19 mouse cellular contexts compared by ENCODE assay signal in genomic region chr1:74569739-74570719, GRCm38 (mm10). TPM values are rescaled to one million over a fixed set of nuclear protein-coding genes. Genes with fewer than 3 reads are reported as not detected.
DNase-seq lines count a peak whose midpoint lies in the region; ATAC-seq and TF ChIP-seq lines count a peak whose summit lies in the region.
"Had no signal": no experiment of that assay in that cellular context is flagged by ENCODE, and none has a peak within 500 bp of the region (broad histone marks: within the 10 kb centered on the region; RNA-seq: fewer than 3 reads in every experiment).

No protein-coding gene starts in this region.

- peak; percentile 29; the same call in 1 of the 2 replicates for ATAC-seq in frontal cortex, adult (ENCODE audit: low TSS enrichment)
- ATAC-seq in kidney, postnatal 0 days (replicated peaks; ENCODE audit: low FRiP score, low read depth) = no peak
- no peak for ATAC-seq in kidney, embryonic 14.5 days (ENCODE audit: low FRiP score, low TSS enrichment)
- ATAC-seq in midbrain, postnatal 0 days (ENCODE audit: low FRiP score) = no peak
- no peak for ATAC-seq in midbrain, embryonic 14.5 days (ENCODE audit: low FRiP score, low TSS enrichment)
- ATAC-seq: forebrain, embryonic 15.5 days had no signal

- no peak for DNase-seq in frontal cortex, postnatal 14 days (ENCODE audit: low spot score in 2 of 2)
- peak; percentile 4 for DNase-seq in kidney, postnatal 0 days (ENCODE audit: low spot score)
- DNase-seq in midbrain, postnatal 0 days (ENCODE audit: low spot score) = no peak
- DNase-seq in midbrain, embryonic 14.5 days = no peak
- no peak for DNase-seq in thymus, postnatal 25 days
- DNase-seq: cerebellum, adult 9-11 months; kidney, adult 8-10 months; kidney, postnatal 36 days; lung, postnatal 14 days; thymus, postnatal 36 days had no signal

- no peaks in the 10 kb centered on the region for H3K9me3 ChIP-seq in kidney, postnatal 0 days (replicated peaks; ENCODE audit: low read length)
- H3K9me3 ChIP-seq in kidney, embryonic 14.5 days (ENCODE audit: control insufficient read depth, low read length) = no peaks in the 10 kb centered on the region
- no peaks in the 10 kb centered on the region for H3K9me3 ChIP-seq in midbrain, postnatal 0 days (ENCODE audit: low read length)
- H3K9me3 ChIP-seq in midbrain, embryonic 14.5 days (ENCODE audit: control insufficient read depth, low read length) = no peaks in the 10 kb centered on the region
- H3K9me3 ChIP-seq: embryonic facial prominence, embryonic 13.5 days; forebrain, embryonic 15.5 days; hindbrain, embryonic 12.5 days; limb, embryonic 10.5 days; liver, embryonic 15.5 days; megakaryocyte, embryonic 14.5 days; neural tube, embryonic 12.5 days had no signal

- no peak overlapping the region for H3K4me3 ChIP-seq in kidney, postnatal 0 days (replicated peaks; ENCODE audit: low read depth, low read length)
- H3K4me3 ChIP-seq in kidney, embryonic 14.5 days (ENCODE audit: low read length) = no peak overlapping the region
- H3K4me3 ChIP-seq in midbrain, postnatal 0 days (ENCODE audit: low read depth, low read length) = no peak overlapping the region
- no peak overlapping the region for H3K4me3 ChIP-seq in midbrain, embryonic 14.5 days (replicated peaks; ENCODE audit: low read depth, low read length)
- H3K4me3 ChIP-seq: embryonic facial prominence, embryonic 13.5 days; forebrain, embryonic 15.5 days; hindbrain, embryonic 12.5 days; limb, embryonic 10.5 days; liver, embryonic 15.5 days; megakaryocyte, embryonic 14.5 days; neural tube, embryonic 12.5 days had no signal

- H3K9ac ChIP-seq in kidney, postnatal 0 days (ENCODE audit: low read depth, low read length) = no peak overlapping the region
- no peak overlapping the region for H3K9ac ChIP-seq in kidney, embryonic 14.5 days (ENCODE audit: low read depth, low read length)
- H3K9ac ChIP-seq in midbrain, postnatal 0 days (replicated peaks; ENCODE audit: low read length, poor library complexity, severe bottlenecking) = no peak overlapping the region
- no peak overlapping the region for H3K9ac ChIP-seq in midbrain, embryonic 14.5 days (replicated peaks; ENCODE audit: low read length)
- H3K9ac ChIP-seq: embryonic facial prominence, embryonic 13.5 days; forebrain, embryonic 15.5 days; hindbrain, embryonic 12.5 days; liver, embryonic 15.5 days; neural tube, embryonic 12.5 days had no signal

- no peaks in the 10 kb centered on the region for H3K4me1 ChIP-seq in kidney, postnatal 0 days (replicated peaks; ENCODE audit: insufficient read depth, low read length)
- H3K4me1 ChIP-seq in kidney, embryonic 14.5 days (ENCODE audit: control insufficient read depth, insufficient read depth, low read length) = no peaks in the 10 kb centered on the region
- no peaks in the 10 kb centered on the region for H3K4me1 ChIP-seq in midbrain, postnatal 0 days (ENCODE audit: insufficient read depth, low read length)
- no peaks in the 10 kb centered on the region for H3K4me1 ChIP-seq in midbrain, embryonic 14.5 days (ENCODE audit: control insufficient read depth, insufficient read depth, low read length)
- H3K4me1 ChIP-seq: embryonic facial prominence, embryonic 13.5 days; forebrain, embryonic 15.5 days; hindbrain, embryonic 12.5 days; limb, embryonic 10.5 days; liver, embryonic 15.5 days; neural tube, embryonic 12.5 days had no signal

- 90% methylated on average over 29 of the region's 29 CpGs for WGBS in kidney, postnatal 0 days
- 93% methylated on average over 29 of the region's 29 CpGs for WGBS in kidney, embryonic 14.5 days
- 92% methylated on average over 29 of the region's 29 CpGs for WGBS in midbrain, postnatal 0 days
- 92% methylated on average over 29 of the region's 29 CpGs for WGBS in midbrain, embryonic 14.5 days

- H3K4me2 ChIP-seq in kidney, postnatal 0 days (ENCODE audit: low read length) = no peak overlapping the region
- H3K4me2 ChIP-seq in kidney, embryonic 14.5 days (replicated peaks; ENCODE audit: low read depth, low read length) = no peak overlapping the region
- no peak overlapping the region for H3K4me2 ChIP-seq in midbrain, postnatal 0 days (ENCODE audit: low read depth, low read length, poor library complexity, severe bottlenecking)
- H3K4me2 ChIP-seq in midbrain, embryonic 14.5 days (ENCODE audit: low read length) = no peak overlapping the region
- H3K4me2 ChIP-seq: embryonic facial prominence, embryonic 13.5 days; forebrain, embryonic 15.5 days; hindbrain, embryonic 12.5 days; liver, embryonic 15.5 days; neural tube, embryonic 12.5 days had no signal

- H3K27me3 ChIP-seq in kidney, postnatal 0 days (ENCODE audit: insufficient read depth, low read length) = no peaks in the 10 kb centered on the region
- no peaks in the 10 kb centered on the region for H3K27me3 ChIP-seq in kidney, embryonic 14.5 days (ENCODE audit: control insufficient read depth, insufficient read depth, low read length)
- no peaks in the 10 kb centered on the region for H3K27me3 ChIP-seq in midbrain, postnatal 0 days (ENCODE audit: insufficient read depth, low read length)
- no peaks in the 10 kb centered on the region for H3K27me3 ChIP-seq in midbrain, embryonic 14.5 days (ENCODE audit: control insufficient read depth, insufficient read depth, low read length)
- H3K27me3 ChIP-seq: embryonic facial prominence, embryonic 13.5 days; forebrain, embryonic 15.5 days; hindbrain, embryonic 12.5 days; liver, embryonic 15.5 days; megakaryocyte, embryonic 14.5 days; neural tube, embryonic 12.5 days had no signal

- peaks cover 68% of the 10 kb centered on the region for H3K36me3 ChIP-seq in kidney, postnatal 0 days (ENCODE audit: insufficient read depth, low read length)
- peaks cover 94% of the 10 kb centered on the region for H3K36me3 ChIP-seq in kidney, embryonic 14.5 days (ENCODE audit: control insufficient read depth, insufficient read depth, low read length)
- peaks cover 75% of the 10 kb centered on the region for H3K36me3 ChIP-seq in midbrain, postnatal 0 days (ENCODE audit: insufficient read depth, low read length)
- peaks cover 95% of the 10 kb centered on the region for H3K36me3 ChIP-seq in midbrain, embryonic 14.5 days (ENCODE audit: control insufficient read depth, insufficient read depth, low read length)

- no peak overlapping the region for H3K27ac ChIP-seq in kidney, postnatal 0 days
- H3K27ac ChIP-seq in kidney, embryonic 14.5 days (ENCODE audit: low read depth, low read length) = no peak overlapping the region
- H3K27ac ChIP-seq in midbrain, postnatal 0 days (ENCODE audit: low read depth, low read length) = no peak overlapping the region
- no peak overlapping the region for H3K27ac ChIP-seq in midbrain, embryonic 14.5 days (replicated peaks; ENCODE audit: low read depth, low read length)
- H3K27ac ChIP-seq: embryonic facial prominence, embryonic 13.5 days; forebrain, embryonic 15.5 days; hindbrain, embryonic 12.5 days; limb, embryonic 10.5 days; liver, embryonic 15.5 days; neural tube, embryonic 12.5 days had no signal

- TF ChIP-seq CTCF in kidney, postnatal 0 days (IDR thresholded peaks at IDR 0.05; ENCODE audit: low read depth) = no peak
- TF ChIP-seq CTCF in midbrain, postnatal 0 days (IDR thresholded peaks at IDR 0.05) = 0 out of 2 replicates have a peak, but pooled peaks have one; percentile 7

RNA-seq across cellular contexts. Expression of gene Zfp142, which starts 18.0 kb away (rescaled TPM):
- 3.6 and 3.9 TPM in 2 replicates for polyA plus RNA-seq in kidney, postnatal 0 days (2015; fragmentation: Nextera tagmentation; extraction: Ambion mirVana)
- 5.8 and 10.5 TPM in 2 replicates for polyA plus RNA-seq in kidney, embryonic 14.5 days (2014; fragmentation: Nextera tagmentation; extraction: Ambion mirVana)
- 14.2 and 16.4 TPM in 2 replicates for total RNA-seq in midbrain, postnatal 0 days (2014; rRNA removed)
- 4.4 and 7.8 TPM in 2 replicates for polyA plus RNA-seq in midbrain, postnatal 0 days (2015; fragmentation: Nextera tagmentation; extraction: Ambion mirVana)
- polyA plus RNA-seq in midbrain, embryonic 14.5 days (2014; fragmentation: Nextera tagmentation; extraction: Ambion mirVana) = 8.9 and 9.7 TPM in 2 replicates

RNA-seq across cellular contexts. Expression of gene Bcs1l, which starts 18.1 kb away (rescaled TPM):
- polyA plus RNA-seq in kidney, postnatal 0 days (2015; fragmentation: Nextera tagmentation; extraction: Ambion mirVana) = 13.3 and 14.5 TPM in 2 replicates
- 14.4 and 18.9 TPM in 2 replicates for polyA plus RNA-seq in kidney, embryonic 14.5 days (2014; fragmentation: Nextera tagmentation; extraction: Ambion mirVana)
- 14.7 and 19.9 TPM in 2 replicates for total RNA-seq in midbrain, postnatal 0 days (2014; rRNA removed)
- polyA plus RNA-seq in midbrain, postnatal 0 days (2015; fragmentation: Nextera tagmentation; extraction: Ambion mirVana) = 12.4 and 13.6 TPM in 2 replicates
- polyA plus RNA-seq in midbrain, embryonic 14.5 days (2014; fragmentation: Nextera tagmentation; extraction: Ambion mirVana) = 20.8 and 22.5 TPM in 2 replicates

RNA-seq across cellular contexts. Expression of gene Usp37, which starts 25.9 kb away (rescaled TPM):
- 17.4 and 20.2 TPM in 2 replicates for polyA plus RNA-seq in kidney, postnatal 0 days (2015; fragmentation: Nextera tagmentation; extraction: Ambion mirVana)
- 31.9 and 43.9 TPM in 2 replicates for polyA plus RNA-seq in kidney, embryonic 14.5 days (2014; fragmentation: Nextera tagmentation; extraction: Ambion mirVana)
- 19.3 and 25.7 TPM in 2 replicates for total RNA-seq in midbrain, postnatal 0 days (2014; rRNA removed)
- 16.4 and 18.5 TPM in 2 replicates for polyA plus RNA-seq in midbrain, postnatal 0 days (2015; fragmentation: Nextera tagmentation; extraction: Ambion mirVana)
- 26.7 and 33.1 TPM in 2 replicates for polyA plus RNA-seq in midbrain, embryonic 14.5 days (2014; fragmentation: Nextera tagmentation; extraction: Ambion mirVana)

RNA-seq across cellular contexts. Expression of gene Plcd4, which starts 27.3 kb away (rescaled TPM):
- polyA plus RNA-seq in kidney, postnatal 0 days (2015; fragmentation: Nextera tagmentation; extraction: Ambion mirVana) = 1.0 and 1.1 TPM in 2 replicates
- 1.0 and 1.2 TPM in 2 replicates for polyA plus RNA-seq in kidney, embryonic 14.5 days (2014; fragmentation: Nextera tagmentation; extraction: Ambion mirVana)
- 4.9 and 9.4 TPM in 2 replicates for total RNA-seq in midbrain, postnatal 0 days (2014; rRNA removed)
- polyA plus RNA-seq in midbrain, postnatal 0 days (2015; fragmentation: Nextera tagmentation; extraction: Ambion mirVana) = 7.1 and 7.3 TPM in 2 replicates
- 4.4 and 6.2 TPM in 2 replicates for polyA plus RNA-seq in midbrain, embryonic 14.5 days (2014; fragmentation: Nextera tagmentation; extraction: Ambion mirVana)

RNA-seq across cellular contexts. Expression of gene Rnf25, which starts 31.2 kb away (rescaled TPM):
- 30.4 and 30.5 TPM in 2 replicates for polyA plus RNA-seq in kidney, postnatal 0 days (2015; fragmentation: Nextera tagmentation; extraction: Ambion mirVana)
- 8.1 and 28.3 TPM in 2 replicates for polyA plus RNA-seq in kidney, embryonic 14.5 days (2014; fragmentation: Nextera tagmentation; extraction: Ambion mirVana)
- total RNA-seq in midbrain, postnatal 0 days (2014; rRNA removed) = 60.0 and 60.8 TPM in 2 replicates
- 51.3 and 54.0 TPM in 2 replicates for polyA plus RNA-seq in midbrain, postnatal 0 days (2015; fragmentation: Nextera tagmentation; extraction: Ambion mirVana)
- polyA plus RNA-seq in midbrain, embryonic 14.5 days (2014; fragmentation: Nextera tagmentation; extraction: Ambion mirVana) = 9.8 and 30.4 TPM in 2 replicates
